Mouse (Mus musculus) liver, embryonic 14.5 days (tissue): ENCODE measurements around the gene Rbms3.

Experiments used
- CTCF ChIP-seq: IDR thresholded peaks from 2 replicates; pipeline ENCODE4 v1.5.1; 2016; ENCODE audit warnings: antibody characterized with exemption, low read depth, control low read depth
- EP300 ChIP-seq: IDR thresholded peaks from 2 replicates; pipeline ENCODE4 v1.6.1; 2016; ENCODE audit warnings: antibody characterized with exemption, low read depth

DNA sequence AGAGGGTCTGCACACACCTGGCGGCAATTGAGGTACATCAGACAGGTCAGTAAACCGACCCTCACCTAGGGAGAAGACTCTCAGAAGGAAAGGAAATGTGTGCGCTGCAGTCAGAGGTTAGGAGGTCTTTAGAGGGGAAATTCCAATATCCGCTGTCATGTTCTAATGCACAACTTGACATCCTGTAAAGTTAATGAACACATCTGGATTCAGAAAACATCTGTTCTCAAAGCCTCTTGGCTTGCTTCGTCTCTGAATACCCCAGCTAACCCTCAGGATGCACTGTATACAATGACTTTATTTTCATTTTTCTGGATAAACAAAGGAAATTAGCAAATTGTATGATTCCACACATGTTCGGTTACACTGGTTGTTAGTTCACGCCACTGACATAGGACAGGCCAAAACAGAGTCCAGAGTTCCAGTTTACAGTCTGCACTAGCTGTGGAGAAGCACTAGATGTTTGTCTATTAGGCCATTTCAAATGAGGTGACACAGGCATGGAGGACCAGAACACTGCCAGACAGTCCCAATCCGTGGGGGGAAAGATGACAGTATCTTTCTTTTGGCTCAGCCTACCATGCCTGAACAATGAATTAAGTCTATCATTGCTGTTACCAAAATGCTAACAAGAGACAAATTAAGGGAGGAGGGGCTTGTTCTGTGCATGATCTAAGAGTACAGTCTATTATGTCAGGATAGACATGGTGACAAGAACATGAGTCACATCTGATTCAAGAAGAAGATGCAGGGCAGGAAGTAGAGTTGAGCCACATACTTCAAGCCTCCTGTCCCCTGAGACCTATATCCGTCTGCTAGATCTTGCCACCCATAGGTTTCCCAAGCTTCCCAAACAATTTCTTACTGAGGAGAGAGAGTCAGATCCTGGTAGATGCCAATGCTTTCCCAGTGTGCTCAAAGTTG is 538.2 kb downstream of the Rbms3 start:
- TF ChIP-seq CTCF (no peak), EP300 (no peak)
